Mouse (Mus musculus) midbrain, embryonic 16.5 days (tissue): ENCODE results near the gene Gm47289. TPM values are rescaled to one million over a fixed set of nuclear protein-coding genes. Genes with fewer than 3 reads are reported as not detected.

Experiments used
- ATAC-seq: fragments of 200-750 bp; cut with Nextera tagmentation; 2 replicates; pipeline ENCODE4 v1.8.0; 2017; ENCODE audit warnings: moderate TSS enrichment
- H3K27ac ChIP-seq: fragments of 300-500 bp; sonication (generic); 2 replicates; pipeline ENCODE4 v1.5.1; 2014; ENCODE audit warnings: mild to moderate bottlenecking, low read length, mixed read lengths
- H3K27me3 ChIP-seq: fragments of 300-500 bp; sonication (generic); 2 replicates; pipeline ENCODE4 v1.6.1; 2014; ENCODE audit warnings: low read depth, low read length, mixed read lengths; ENCODE audit not compliant: control insufficient read depth, insufficient read depth
- H3K36me3 ChIP-seq: fragments of 300-500 bp; sonication (generic); 2 replicates; pipeline ENCODE4 v1.6.1; 2014; ENCODE audit warnings: mild to moderate bottlenecking, low read length, moderate library complexity, mixed read lengths; ENCODE audit not compliant: control insufficient read depth, insufficient read depth
- H3K4me1 ChIP-seq: fragments of 300-500 bp; sonication (generic); 2 replicates; pipeline ENCODE4 v1.6.1; 2014; ENCODE audit warnings: mild to moderate bottlenecking, low read length, mixed read lengths; ENCODE audit not compliant: control insufficient read depth, insufficient read depth
- H3K4me2 ChIP-seq: fragments of 300-500 bp; sonication (generic); 2 replicates; pipeline ENCODE4 v1.6.1; 2014; ENCODE audit warnings: mild to moderate bottlenecking, low read length, mixed read lengths
- H3K4me3 ChIP-seq: fragments of 300-500 bp; sonication (generic); 2 replicates; pipeline ENCODE4 v1.5.1; 2014; ENCODE audit warnings: low read depth, mild to moderate bottlenecking, low read length, moderate library complexity, mixed read lengths
- H3K9ac ChIP-seq: fragments of 300-500 bp; sonication (generic); 2 replicates; pipeline ENCODE4 v1.6.1; 2014; ENCODE audit warnings: low read depth, low read length, mixed read lengths
- H3K9me3 ChIP-seq: fragments of 300-500 bp; sonication (generic); replicated peaks from 2 replicates; pipeline ENCODE4 v1.6.1; 2014; ENCODE audit warnings: mild to moderate bottlenecking, low read length, mixed read lengths; ENCODE audit not compliant: control insufficient read depth, poor library complexity, severe bottlenecking
- WGBS: fragments of 180-500 bp; shearing (Covaris S2); extraction: QIAGEN DNeasy Blood & Tissue Kit; methylation state at CpG from one replicate; pipeline ENCODE4 v1.1.7; 2014; 5-methylcytosine and 5-hydroxymethylcytosine counted together
- polyA plus RNA-seq: library from polyadenylated mRNA; unstranded; fragments of >200 nt; fragmentation: Nextera tagmentation; extraction: Ambion mirVana; gene quantifications from 2 replicates; pipeline ENCODE4 v1.2.1, GENCODE M21; 2015

Gm47289 gene
- polyA plus RNA-seq, 1 experiment from 2014 or later, result not detected

DNA sequence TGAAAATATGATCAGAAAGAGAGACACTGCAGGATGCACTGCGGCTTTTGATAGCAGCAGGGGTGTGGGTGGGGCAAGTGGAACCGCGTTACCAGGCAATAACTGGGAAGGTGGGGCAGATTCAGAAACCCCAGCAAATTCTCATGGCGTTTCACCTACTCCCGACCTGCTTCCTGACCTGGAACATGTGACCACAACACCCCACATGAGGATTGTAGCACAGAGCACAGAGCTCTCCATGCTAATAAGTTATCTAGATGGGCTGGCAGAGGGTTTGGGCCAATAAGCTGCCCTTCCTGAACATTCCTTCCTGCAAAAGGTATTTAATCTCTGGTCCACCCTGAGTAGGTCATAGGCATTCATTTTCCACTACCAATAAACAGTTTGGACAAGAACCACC lies 28.3 kb upstream of the Gm47289 start:
- no peaks in the 10 kb centered on the region for H3K36me3 ChIP-seq
- no peak overlapping the region for H3K27ac ChIP-seq
- 68% methylated on average over 5 of the region's 5 CpGs for WGBS
- no peak overlapping the region for H3K4me2 ChIP-seq
- no peak overlapping the region for H3K9ac ChIP-seq
- H3K4me3 ChIP-seq, result no peak overlapping the region
- H3K9me3 ChIP-seq, result no peaks in the 10 kb centered on the region
- no peak for ATAC-seq
- H3K27me3 ChIP-seq, result no peaks in the 10 kb centered on the region
- H3K4me1 ChIP-seq, result no peaks in the 10 kb centered on the region

DNA sequence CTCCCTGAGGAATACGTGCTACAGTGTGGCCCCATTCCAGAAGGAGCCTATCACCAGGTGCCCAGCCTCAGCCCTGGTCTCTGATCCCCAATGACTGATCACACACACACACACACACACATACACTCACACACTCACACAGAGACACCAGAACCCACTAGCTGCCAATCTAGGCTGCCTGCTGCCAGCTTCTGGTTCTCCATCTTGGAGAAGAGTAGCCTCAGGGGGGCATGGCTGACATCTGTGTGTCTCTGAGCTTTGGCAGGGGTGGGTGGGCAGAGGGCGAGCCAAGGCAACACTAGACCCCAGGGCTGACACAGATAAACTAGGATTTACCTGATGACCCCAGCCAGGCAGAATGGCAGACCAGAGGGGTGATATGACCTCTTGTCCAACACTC lies 20.1 kb upstream of the Gm47289 start:
- H3K27ac ChIP-seq, result no peak overlapping the region
- no peaks in the 10 kb centered on the region for H3K9me3 ChIP-seq
- H3K4me2 ChIP-seq, result no peak overlapping the region
- no peak for ATAC-seq
- no peaks in the 10 kb centered on the region for H3K27me3 ChIP-seq
- WGBS, result 88% methylated on average over 2 of the region's 2 CpGs
- H3K36me3 ChIP-seq, result no peaks in the 10 kb centered on the region
- no peaks in the 10 kb centered on the region for H3K4me1 ChIP-seq
- no peak overlapping the region for H3K4me3 ChIP-seq
- no peak overlapping the region for H3K9ac ChIP-seq

DNA sequence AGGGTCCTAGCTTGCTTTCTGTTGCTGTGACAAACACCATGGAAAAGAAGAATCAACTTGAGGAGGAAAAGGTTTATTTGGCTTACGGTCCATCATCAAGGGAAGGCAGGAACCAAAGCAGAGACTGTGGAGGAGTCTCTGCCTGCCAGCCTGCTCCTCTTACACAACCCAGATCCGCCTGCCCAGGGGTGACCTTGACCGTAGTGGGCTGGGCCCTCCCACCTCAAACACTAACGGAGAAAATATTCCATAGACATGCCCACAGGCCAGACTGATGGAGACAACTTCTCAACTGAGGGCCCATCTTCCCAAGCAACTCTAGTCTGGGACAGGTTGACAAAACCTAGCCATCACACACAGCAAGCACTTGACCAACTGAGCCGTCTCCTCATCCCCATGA lies 16.9 kb upstream of the Gm47289 start:
- no peaks in the 10 kb centered on the region for H3K36me3 ChIP-seq
- H3K27me3 ChIP-seq, result no peaks in the 10 kb centered on the region
- no peak overlapping the region for H3K4me2 ChIP-seq
- no peaks in the 10 kb centered on the region for H3K4me1 ChIP-seq
- no peak overlapping the region for H3K27ac ChIP-seq
- ATAC-seq, result no peak
- H3K4me3 ChIP-seq, result no peak overlapping the region
- WGBS, result 94% methylated on average over 5 of the region's 5 CpGs
- H3K9me3 ChIP-seq, result no peaks in the 10 kb centered on the region
- H3K9ac ChIP-seq, result no peak overlapping the region

DNA sequence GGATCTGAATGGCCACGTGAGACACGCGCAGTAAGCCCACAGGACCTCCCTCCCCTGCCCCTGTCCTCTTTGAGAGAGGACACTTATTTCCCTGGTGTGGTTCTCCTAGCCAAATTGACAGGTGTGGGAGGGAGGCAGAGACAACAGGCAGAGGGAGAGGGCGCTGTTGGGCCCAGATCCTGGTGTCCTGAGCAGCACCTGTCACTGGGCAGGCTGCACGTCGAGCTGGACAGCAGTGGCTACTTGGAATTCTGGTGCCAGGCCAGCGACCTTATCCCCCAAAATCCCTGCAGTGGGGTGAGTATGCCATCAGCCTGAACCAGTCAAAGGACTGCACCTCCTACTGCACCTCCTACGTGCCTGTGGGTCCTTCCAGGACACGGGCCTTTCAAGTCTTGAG lies 15.6 kb upstream of the Gm47289 start:
- H3K4me3 ChIP-seq, result no peak overlapping the region
- WGBS, result 75% methylated on average over 9 of the region's 9 CpGs
- H3K9me3 ChIP-seq, result no peaks in the 10 kb centered on the region
- no peaks in the 10 kb centered on the region for H3K36me3 ChIP-seq
- no peak overlapping the region for H3K4me2 ChIP-seq
- ATAC-seq, result no peak
- H3K27ac ChIP-seq, result no peak overlapping the region
- no peaks in the 10 kb centered on the region for H3K27me3 ChIP-seq
- H3K4me1 ChIP-seq, result no peaks in the 10 kb centered on the region
- no peak overlapping the region for H3K9ac ChIP-seq

GRCm38 (mm10) chr9:119144696-119145095 lies 14.3 kb upstream of the Gm47289 start:
- no peak for ATAC-seq
- Histone ChIP-seq H3K4me1 (no peaks in the 10 kb centered on the region), H3K27me3 (no peaks in the 10 kb centered on the region), H3K9ac (no peak overlapping the region), H3K36me3 (no peaks in the 10 kb centered on the region), H3K4me3 (no peak overlapping the region), H3K9me3 (no peaks in the 10 kb centered on the region), H3K27ac (no peak overlapping the region), H3K4me2 (no peak overlapping the region)
- WGBS, result 83% methylated on average over 8 of the region's 8 CpGs

GRCm38 (mm10) chr9:119145137-119145536 lies 13.8 kb upstream of the Gm47289 start:
- no peaks in the 10 kb centered on the region for H3K36me3 ChIP-seq
- H3K4me3 ChIP-seq, result no peak overlapping the region
- H3K4me2 ChIP-seq, result no peak overlapping the region
- no peaks in the 10 kb centered on the region for H3K27me3 ChIP-seq
- H3K27ac ChIP-seq, result no peak overlapping the region
- H3K4me1 ChIP-seq, result no peaks in the 10 kb centered on the region
- H3K9ac ChIP-seq, result no peak overlapping the region
- H3K9me3 ChIP-seq, result no peaks in the 10 kb centered on the region
- ATAC-seq, result no peak
- WGBS, result 52% methylated on average over 10 of the region's 10 CpGs

- ATAC-seq, result no peak
- Histone ChIP-seq H3K4me2 (no peak overlapping the region), H3K9ac (no peak overlapping the region), H3K4me1 (no peaks in the 10 kb centered on the region), H3K36me3 (no peaks in the 10 kb centered on the region), H3K27ac (no peak overlapping the region), H3K27me3 (no peaks in the 10 kb centered on the region), H3K9me3 (no peaks in the 10 kb centered on the region), H3K4me3 (no peak overlapping the region)
- WGBS, result 63% methylated on average over 6 of the region's 6 CpGs
Measured at GRCm38 (mm10) chr9:119145638-119146037, 13.3 kb upstream of the Gm47289 start.

DNA sequence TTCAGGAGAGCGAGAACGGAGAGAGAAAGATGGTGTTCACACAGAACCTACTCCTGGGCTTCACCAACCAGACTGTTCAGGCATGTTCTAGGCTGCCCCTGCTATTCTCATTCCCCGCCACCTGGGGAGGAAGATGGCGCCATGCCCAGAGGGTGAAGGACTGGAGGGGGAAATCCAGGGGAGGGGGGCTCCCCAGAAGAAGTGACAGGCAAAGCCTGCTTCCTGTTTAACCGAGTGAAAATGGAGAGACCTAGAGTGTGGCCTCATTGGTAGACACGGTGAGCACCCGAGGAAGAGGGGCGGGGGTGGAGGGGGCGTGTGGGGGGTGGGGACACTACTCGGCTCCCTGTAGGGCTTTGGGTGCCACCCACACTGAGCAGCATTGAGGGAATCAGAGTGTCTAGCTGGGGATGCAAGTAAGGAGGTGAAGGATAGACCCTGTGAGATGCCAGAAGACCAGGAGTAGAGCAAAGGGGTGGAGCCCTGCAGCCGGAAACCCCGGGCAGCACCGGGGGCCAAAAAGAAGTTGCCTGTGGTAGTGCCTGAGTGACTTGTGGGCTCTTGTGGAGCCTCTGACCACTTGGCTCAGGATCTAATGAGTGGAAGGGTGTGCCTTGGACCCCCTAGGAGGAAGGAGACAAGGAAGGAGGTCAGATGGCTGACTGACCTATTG lies 12.7 kb upstream of the Gm47289 start:
- no peaks in the 10 kb centered on the region for H3K9me3 ChIP-seq

GRCm38 (mm10) chr9:119149601-119150000 lies 9.4 kb upstream of the Gm47289 start:
- no peak overlapping the region for H3K9ac ChIP-seq
- no peaks in the 10 kb centered on the region for H3K4me1 ChIP-seq
- H3K27me3 ChIP-seq, result no peaks in the 10 kb centered on the region
- no peaks in the 10 kb centered on the region for H3K36me3 ChIP-seq
- ATAC-seq, result no peak
- 29% methylated on average over 5 of the region's 5 CpGs for WGBS
- no peak overlapping the region for H3K4me2 ChIP-seq
- H3K27ac ChIP-seq, result no peak overlapping the region
- H3K9me3 ChIP-seq, result no peaks in the 10 kb centered on the region
- H3K4me3 ChIP-seq, result no peak overlapping the region

More for the DNA sequence above, 12.7 kb upstream of the Gm47289 start:
- 78% methylated on average over 12 of the region's 13 CpGs for WGBS
- Histone ChIP-seq H3K27me3 (no peaks in the 10 kb centered on the region), H3K27ac (no peak overlapping the region), H3K36me3 (no peaks in the 10 kb centered on the region), H3K4me1 (no peaks in the 10 kb centered on the region), H3K4me3 (no peak overlapping the region), H3K9ac (no peak overlapping the region), H3K4me2 (no peak overlapping the region)
- no peak for ATAC-seq
